Mouse (Mus musculus): Measurements from ENCODE around the gene Rint1.

GRCm38 (mm10) chr5:23845141-23845540 is 57.6 kb downstream of the Rint1 start:
- TF ChIP-seq CTCF (conservative IDR thresholded peaks at IDR 0.05; ENCODE audit: insufficient read depth, insufficient read length, low read depth, low read length), result no peak
- no peak for TF ChIP-seq POLR2A (IDR thresholded peaks at IDR 0.05; ENCODE audit: low read depth, low read length)
